Mouse (Mus musculus) limb, embryonic 10.5 days (tissue): ENCODE measurements around the gene Slc15a4. TPM values are rescaled to one million over a fixed set of nuclear protein-coding genes. Genes with fewer than 3 reads are reported as not detected.

Source experiments
- DNase-seq: peaks from one replicate; pipeline ENCODE4 v3.0.0-alpha.2; 2017; ENCODE audit warnings: low spot score
- H3K27ac ChIP-seq: fragments of 300-500 bp; sonication (generic); 2 replicates; pipeline ENCODE4 v1.5.1; 2016; ENCODE audit warnings: mild to moderate bottlenecking
- H3K27me3 ChIP-seq: fragments of 300-500 bp; sonication (generic); 2 replicates; pipeline ENCODE4 v1.6.1; 2016; ENCODE audit warnings: low read depth, mild to moderate bottlenecking; ENCODE audit not compliant: poor library complexity, severe bottlenecking
- H3K36me3 ChIP-seq: fragments of 300-500 bp; sonication (generic); 2 replicates; pipeline ENCODE4 v1.6.1; 2016; ENCODE audit warnings: mild to moderate bottlenecking, moderate library complexity
- H3K4me1 ChIP-seq: fragments of 300-500 bp; sonication (generic); 2 replicates; pipeline ENCODE4 v1.6.1; 2016
- H3K4me3 ChIP-seq: fragments of 300-500 bp; sonication (generic); 2 replicates; pipeline ENCODE4 v1.5.1; 2016; ENCODE audit warnings: mild to moderate bottlenecking, moderate library complexity
- H3K9me3 ChIP-seq: fragments of 300-500 bp; sonication (generic); replicated peaks from 2 replicates; pipeline ENCODE4 v1.6.1; 2016; ENCODE audit warnings: mild to moderate bottlenecking
- WGBS: fragments of 180-500 bp; shearing (Covaris S2); methylation state at CpG from one replicate; pipeline ENCODE4 v1.1.7; 2016; 5-methylcytosine and 5-hydroxymethylcytosine counted together
- polyA plus RNA-seq: library from polyadenylated mRNA; unstranded; fragments of >200 nt; fragmentation: Nextera tagmentation; extraction: Ambion mirVana; gene quantifications from 2 replicates; pipeline ENCODE4 v1.2.1, GENCODE M21; 2016

The Slc15a4 gene
- polyA plus RNA-seq, 1 experiment from 2014 or later = 25.6 TPM

DNA sequence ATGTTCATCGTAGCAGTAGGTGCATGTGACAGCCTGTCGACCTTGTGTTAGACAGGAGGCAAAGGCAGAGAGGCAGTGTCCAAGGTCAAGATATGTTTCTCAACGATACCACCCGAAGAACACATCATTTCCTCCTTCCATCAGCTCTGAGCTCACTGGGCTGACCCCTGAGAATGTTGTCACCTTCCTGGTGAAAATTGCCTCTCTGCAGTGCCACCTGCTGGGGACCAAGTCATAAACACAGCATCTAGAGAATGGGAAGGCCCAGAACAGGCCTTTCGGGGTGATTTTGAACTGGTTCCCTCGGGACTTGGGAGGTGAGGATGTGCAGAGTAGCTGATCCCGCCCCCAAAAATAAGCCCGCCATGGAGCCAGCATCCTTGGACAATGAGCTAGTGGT lies 49.0 kb downstream of the Slc15a4 start:
- no peaks in the 10 kb centered on the region for H3K4me1 ChIP-seq
- no peak overlapping the region for H3K27ac ChIP-seq
- DNase-seq = no peak
- no peak overlapping the region for H3K4me3 ChIP-seq
- WGBS = 85% methylated on average over 8 of the region's 8 CpGs
- H3K27me3 ChIP-seq = 0 out of 2 replicates have a peak, but pooled peaks cover 4% of the 10 kb centered on the region
- no peaks in the 10 kb centered on the region for H3K9me3 ChIP-seq
- no peaks in the 10 kb centered on the region for H3K36me3 ChIP-seq

DNA sequence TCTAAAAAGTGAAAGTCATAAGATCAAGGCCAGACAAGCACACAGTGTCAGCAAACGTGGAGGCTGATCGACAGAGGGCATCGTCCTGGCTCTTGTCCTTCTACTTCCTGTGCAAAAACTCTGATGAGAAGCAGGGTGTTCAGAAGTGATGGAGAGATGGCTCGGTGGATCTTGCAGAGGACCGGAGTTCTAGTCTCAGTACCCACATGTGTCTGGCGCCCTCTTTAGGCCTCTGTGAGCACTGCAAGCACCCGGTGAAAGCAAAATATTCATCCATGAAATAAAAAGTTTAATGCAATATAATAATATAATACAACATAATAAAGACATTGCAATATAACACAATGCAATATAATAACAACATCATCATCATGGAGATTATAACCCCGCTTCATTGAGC lies 55.3 kb downstream of the Slc15a4 start:
- peak; percentile 39 for DNase-seq
- Histone ChIP-seq H3K27me3 (0 out of 2 replicates have a peak, but pooled peaks cover 4% of the 10 kb centered on the region), H3K4me3 (no peak overlapping the region), H3K4me1 (no peaks in the 10 kb centered on the region), H3K27ac (no peak overlapping the region), H3K9me3 (no peaks in the 10 kb centered on the region), H3K36me3 (no peaks in the 10 kb centered on the region)
- 62% methylated on average over 8 of the region's 8 CpGs for whole genome bisulfite sequencing

DNA sequence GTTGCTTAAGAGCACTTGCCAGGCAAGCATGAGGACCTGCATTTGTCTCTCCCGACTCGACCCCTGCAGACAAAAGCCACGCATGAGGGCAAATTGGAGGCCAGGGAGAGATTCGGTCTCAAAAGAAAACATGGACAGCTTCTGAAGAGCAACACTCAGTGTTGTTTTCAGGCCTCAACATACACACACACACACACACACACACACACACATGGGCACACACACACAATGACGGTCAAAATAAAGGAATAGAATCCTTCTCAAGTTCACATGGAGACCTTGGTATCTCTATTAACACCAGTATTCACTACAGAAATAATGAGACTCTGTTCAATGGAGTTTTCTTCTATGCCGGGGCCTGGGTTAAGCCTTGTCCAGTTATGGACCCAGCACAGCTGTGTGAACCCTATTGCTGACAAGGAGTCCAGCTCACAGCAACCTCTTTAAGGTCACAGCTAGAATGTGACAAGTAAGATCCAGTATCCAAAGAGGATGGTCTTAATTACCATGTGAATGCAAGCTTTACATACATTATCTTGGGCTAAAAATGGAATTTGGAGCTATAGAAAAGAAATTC lies 65.4 kb downstream of the Slc15a4 start:
- no peak overlapping the region for H3K27ac ChIP-seq
- no peaks in the 10 kb centered on the region for H3K27me3 ChIP-seq
- H3K4me3 ChIP-seq = no peak overlapping the region
- H3K36me3 ChIP-seq = peaks cover 33% of the 10 kb centered on the region
- no peaks in the 10 kb centered on the region for H3K9me3 ChIP-seq
- WGBS = 92% methylated on average over 6 of the region's 6 CpGs
- H3K4me1 ChIP-seq = no peaks in the 10 kb centered on the region
- DNase-seq = no peak

DNA sequence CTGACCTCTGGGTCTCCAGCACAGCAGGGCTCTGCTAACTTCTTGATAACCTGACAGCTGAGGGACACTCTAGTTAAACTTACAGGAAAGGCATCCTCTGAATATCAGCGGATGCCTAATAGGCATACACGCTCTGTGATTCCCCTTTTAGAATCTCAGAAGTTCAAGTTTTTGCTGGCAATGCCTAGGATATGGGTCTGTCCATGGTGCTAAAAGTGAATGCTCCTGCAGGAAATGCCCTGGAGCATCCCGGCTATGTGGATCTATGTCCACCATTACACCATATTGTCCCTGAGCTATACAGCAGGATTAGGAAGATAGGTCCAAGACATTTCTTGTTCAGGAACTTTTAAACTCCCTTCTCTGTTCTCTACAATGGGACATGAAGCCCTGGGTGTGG lies 71.6 kb downstream of the Slc15a4 start:
- 94% methylated on average over 3 of the region's 3 CpGs for WGBS
- H3K27me3 ChIP-seq = no peaks in the 10 kb centered on the region
- no peaks in the 10 kb centered on the region for H3K9me3 ChIP-seq
- no peak overlapping the region for H3K4me3 ChIP-seq
- H3K4me1 ChIP-seq = no peaks in the 10 kb centered on the region
- H3K27ac ChIP-seq = no peak overlapping the region
- peaks cover 64% of the 10 kb centered on the region for H3K36me3 ChIP-seq
- no peak for DNase-seq

DNA sequence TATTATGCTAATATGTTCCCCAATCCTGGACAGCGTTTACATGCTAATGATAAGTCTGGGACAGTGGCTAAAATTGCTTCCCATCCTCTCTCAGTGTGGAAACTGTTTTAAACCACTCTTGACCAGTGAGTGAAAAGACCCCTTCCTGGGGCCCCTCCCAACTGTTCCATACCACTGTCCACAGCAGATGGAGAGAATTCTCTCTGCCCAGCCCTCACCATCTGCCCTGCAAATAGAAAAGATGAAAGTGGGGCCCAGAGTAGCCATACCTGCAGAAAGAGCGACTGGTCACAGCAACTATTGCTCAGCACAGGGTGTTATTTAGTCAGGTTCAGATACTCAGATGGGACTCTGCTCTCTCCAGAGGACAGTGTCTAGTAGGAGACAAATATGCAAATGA lies 84.6 kb downstream of the Slc15a4 start:
- Histone ChIP-seq H3K36me3 (peaks cover 29% of the 10 kb centered on the region), H3K9me3 (no peaks in the 10 kb centered on the region), H3K4me3 (no peak overlapping the region), H3K4me1 (no peaks in the 10 kb centered on the region), H3K27ac (no peak overlapping the region), H3K27me3 (no peaks in the 10 kb centered on the region)
- no peak for DNase-seq
- WGBS = 85% methylated on average over 2 of the region's 2 CpGs

DNA sequence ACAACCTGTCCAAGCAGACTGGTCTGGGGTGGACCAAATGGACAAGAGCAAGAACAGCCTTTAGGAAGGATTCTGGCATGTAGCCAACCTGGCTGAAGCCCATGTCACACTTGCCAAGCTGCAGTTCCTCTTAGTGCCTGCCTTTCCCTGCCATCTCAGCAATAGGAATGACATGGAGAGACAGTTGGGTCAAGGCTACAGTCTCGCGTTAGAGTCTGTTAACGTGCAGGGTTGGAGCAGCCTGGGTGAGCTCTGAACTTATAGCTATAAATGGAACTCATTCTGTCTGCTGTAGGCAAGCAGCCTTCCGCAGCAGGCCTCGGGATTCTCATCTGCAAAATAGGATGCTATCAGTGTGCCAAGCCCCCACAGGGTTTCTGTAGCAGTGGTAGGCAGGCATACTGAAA lies 86.1 kb downstream of the Slc15a4 start:
- no peaks in the 10 kb centered on the region for H3K9me3 ChIP-seq
- no peaks in the 10 kb centered on the region for H3K27me3 ChIP-seq
- no peak overlapping the region for H3K4me3 ChIP-seq
- no peak for DNase-seq
- no peaks in the 10 kb centered on the region for H3K4me1 ChIP-seq
- H3K36me3 ChIP-seq = peaks cover 27% of the 10 kb centered on the region
- WGBS = 86% methylated on average over 5 of the region's 5 CpGs
- H3K27ac ChIP-seq = no peak overlapping the region

Other genes with a start within 250 kb of the Slc15a4 start
- 0.94 and 0.99 TPM in 2 replicates for gene Glt1d1, start 635 bp downstream of the Slc15a4 start, polyA plus RNA-seq